Mouse (Mus musculus) embryonic facial prominence, embryonic 14.5 days (tissue): ENCODE data around the gene Ccdc141. TPM values are rescaled to one million over a fixed set of nuclear protein-coding genes. Genes with fewer than 3 reads are reported as not detected.

ENCODE experiments used
- ATAC-seq: fragments of 200-750 bp; cut with Nextera tagmentation; 2 replicates; pipeline ENCODE4 v1.8.0; 2017; ENCODE audit warnings: low read depth, moderate number of reproducible peaks, moderate TSS enrichment
- DNase-seq: peaks from one replicate; pipeline ENCODE4 v3.0.0-alpha.2; 2015; ENCODE audit warnings: low spot score
- H3K27ac ChIP-seq: fragments of 300-500 bp; sonication (generic); replicated peaks from 2 replicates; pipeline ENCODE4 v1.5.1; 2014; ENCODE audit warnings: low read depth, mild to moderate bottlenecking, low read length, moderate library complexity
- H3K27me3 ChIP-seq: fragments of 300-500 bp; sonication (generic); replicated peaks from 2 replicates; pipeline ENCODE4 v1.6.1; 2014; ENCODE audit warnings: low read length; ENCODE audit not compliant: control insufficient read depth, insufficient read depth
- H3K36me3 ChIP-seq: fragments of 300-500 bp; sonication (generic); 2 replicates; pipeline ENCODE4 v1.6.1; 2014; ENCODE audit warnings: low read length, mixed read lengths; ENCODE audit not compliant: control insufficient read depth, insufficient read depth
- H3K4me1 ChIP-seq: fragments of 300-500 bp; sonication (generic); 2 replicates; pipeline ENCODE4 v1.6.1; 2014; ENCODE audit warnings: antibody characterized with exemption, low read length; ENCODE audit not compliant: control insufficient read depth, insufficient read depth
- H3K4me2 ChIP-seq: fragments of 300-500 bp; sonication (generic); 2 replicates; pipeline ENCODE4 v1.6.1; 2014; ENCODE audit warnings: low read depth, mild to moderate bottlenecking, low read length, moderate library complexity, mixed read lengths
- H3K4me3 ChIP-seq: fragments of 300-500 bp; sonication (generic); 2 replicates; pipeline ENCODE4 v1.5.1; 2014; ENCODE audit warnings: low read depth, mild to moderate bottlenecking, low read length
- H3K9ac ChIP-seq: fragments of 300-500 bp; sonication (generic); 2 replicates; pipeline ENCODE4 v1.6.1; 2014; ENCODE audit warnings: low read depth, mild to moderate bottlenecking, low read length, moderate library complexity, mixed read lengths
- H3K9me3 ChIP-seq: fragments of 300-500 bp; sonication (generic); 2 replicates; pipeline ENCODE4 v1.6.1; 2016; ENCODE audit warnings: low read length; ENCODE audit not compliant: control insufficient read depth
- WGBS: fragments of 180-500 bp; shearing (Covaris S2); extraction: QIAGEN DNeasy Blood & Tissue Kit; methylation state at CpG from one replicate; pipeline ENCODE4 v1.1.7; 2014; 5-methylcytosine and 5-hydroxymethylcytosine counted together
- polyA plus RNA-seq: library from polyadenylated mRNA; unstranded; fragments of >200 nt; fragmentation: Nextera tagmentation; extraction: Ambion mirVana; gene quantifications from 2 replicates; pipeline ENCODE4 v1.2.1, GENCODE M21; 2014

The Ccdc141 gene
- polyA plus RNA-seq, 1 experiment from 2014 or later = 26.4 TPM

- 90% methylated on average over 6 of the region's 6 CpGs for whole genome bisulfite sequencing
- no peak overlapping the region for H3K9ac ChIP-seq
- H3K9me3 ChIP-seq = no peaks in the 10 kb centered on the region
- H3K4me2 ChIP-seq = no peak overlapping the region
- H3K36me3 ChIP-seq = no peaks in the 10 kb centered on the region
- H3K27me3 ChIP-seq = no peaks in the 10 kb centered on the region
- no peaks in the 10 kb centered on the region for H3K4me1 ChIP-seq
- ATAC-seq (no peak), DNase-seq (no peak)
- no peak overlapping the region for H3K27ac ChIP-seq
- no peak overlapping the region for H3K4me3 ChIP-seq
These were observed 31.6 kb downstream of the Ccdc141 start for GRCm38 (mm10) chr2:77138879-77139278.

- WGBS = 49% methylated on average over 1 of the region's 1 CpGs
- no peak for ATAC-seq
These were observed 35.5 kb downstream of the Ccdc141 start for GRCm38 (mm10) chr2:77134906-77135305.

GRCm38 (mm10) chr2:77133407-77133806 lies 37.0 kb downstream of the Ccdc141 start:
- no peak for ATAC-seq
- no peak overlapping the region for H3K9ac ChIP-seq
- no peaks in the 10 kb centered on the region for H3K4me1 ChIP-seq
- no peak overlapping the region for H3K4me2 ChIP-seq
- no peaks in the 10 kb centered on the region for H3K27me3 ChIP-seq
- H3K9me3 ChIP-seq = no peaks in the 10 kb centered on the region
- no peak overlapping the region for H3K27ac ChIP-seq
- H3K36me3 ChIP-seq = no peaks in the 10 kb centered on the region
- 94% methylated on average over 1 of the region's 1 CpGs for WGBS
- no peak for DNase-seq
- no peak overlapping the region for H3K4me3 ChIP-seq

More at GRCm38 (mm10) chr2:77134906-77135305, 35.5 kb downstream of the Ccdc141 start:
- H3K9me3 ChIP-seq = no peaks in the 10 kb centered on the region
- DNase-seq = no peak
- no peaks in the 10 kb centered on the region for H3K36me3 ChIP-seq
- no peak overlapping the region for H3K27ac ChIP-seq
- no peaks in the 10 kb centered on the region for H3K27me3 ChIP-seq
- H3K9ac ChIP-seq = no peak overlapping the region
- no peak overlapping the region for H3K4me2 ChIP-seq
- H3K4me3 ChIP-seq = no peak overlapping the region
- no peaks in the 10 kb centered on the region for H3K4me1 ChIP-seq

- WGBS = 79% methylated on average over 1 of the region's 1 CpGs
- no peak overlapping the region for H3K4me3 ChIP-seq
- H3K27me3 ChIP-seq = no peaks in the 10 kb centered on the region
- H3K27ac ChIP-seq = no peak overlapping the region
- DNase-seq (peak; percentile 86), ATAC-seq (peak; percentile 86; the same call in 1 of the 2 replicates)
- H3K9me3 ChIP-seq = no peaks in the 10 kb centered on the region
- no peaks in the 10 kb centered on the region for H3K36me3 ChIP-seq
- H3K4me2 ChIP-seq = no peak overlapping the region
- no peaks in the 10 kb centered on the region for H3K4me1 ChIP-seq
- no peak overlapping the region for H3K9ac ChIP-seq
These were observed 43.5 kb downstream of the Ccdc141 start for GRCm38 (mm10) chr2:77126939-77127338.

- no peak for DNase-seq
These were observed 52.3 kb downstream of the Ccdc141 start for GRCm38 (mm10) chr2:77118102-77118501.

GRCm38 (mm10) chr2:77114335-77114734 lies 56.1 kb downstream of the Ccdc141 start:
- Histone ChIP-seq H3K27ac (no peak overlapping the region), H3K36me3 (no peaks in the 10 kb centered on the region), H3K27me3 (no peaks in the 10 kb centered on the region), H3K4me3 (no peak overlapping the region), H3K4me1 (no peaks in the 10 kb centered on the region), H3K9me3 (no peaks in the 10 kb centered on the region), H3K9ac (no peak overlapping the region), H3K4me2 (no peak overlapping the region)
- WGBS = 37% methylated on average over 2 of the region's 2 CpGs
- no peak for ATAC-seq
- DNase-seq = peak; percentile 26

More at GRCm38 (mm10) chr2:77118102-77118501, 52.3 kb downstream of the Ccdc141 start:
- no peaks in the 10 kb centered on the region for H3K9me3 ChIP-seq
- 69% methylated on average over 6 of the region's 6 CpGs for WGBS
- H3K4me1 ChIP-seq = no peaks in the 10 kb centered on the region
- no peak for ATAC-seq
- H3K9ac ChIP-seq = no peak overlapping the region
- H3K36me3 ChIP-seq = no peaks in the 10 kb centered on the region
- H3K4me3 ChIP-seq = no peak overlapping the region
- no peak overlapping the region for H3K4me2 ChIP-seq
- H3K27me3 ChIP-seq = no peaks in the 10 kb centered on the region
- no peak overlapping the region for H3K27ac ChIP-seq

- ATAC-seq = no peak
- Histone ChIP-seq H3K4me3 (no peak overlapping the region), H3K9me3 (no peaks in the 10 kb centered on the region), H3K4me1 (no peaks in the 10 kb centered on the region), H3K27ac (no peak overlapping the region), H3K4me2 (no peak overlapping the region), H3K36me3 (no peaks in the 10 kb centered on the region), H3K9ac (no peak overlapping the region), H3K27me3 (no peaks in the 10 kb centered on the region)
- 79% methylated on average over 8 of the region's 8 CpGs for WGBS
- DNase-seq = no peak
These were observed 56.6 kb downstream of the Ccdc141 start for GRCm38 (mm10) chr2:77113867-77114266.

- H3K27ac ChIP-seq = no peak overlapping the region
- H3K4me2 ChIP-seq = no peak overlapping the region
- no peaks in the 10 kb centered on the region for H3K9me3 ChIP-seq
- 85% methylated on average over 5 of the region's 5 CpGs for WGBS
- no peaks in the 10 kb centered on the region for H3K27me3 ChIP-seq
- ATAC-seq (no peak), DNase-seq (no peak)
- H3K4me1 ChIP-seq = no peaks in the 10 kb centered on the region
- no peak overlapping the region for H3K4me3 ChIP-seq
- H3K9ac ChIP-seq = no peak overlapping the region
- H3K36me3 ChIP-seq = no peaks in the 10 kb centered on the region
These were observed 57.4 kb downstream of the Ccdc141 start for GRCm38 (mm10) chr2:77113026-77113425.

GRCm38 (mm10) chr2:77111095-77111494 lies 59.3 kb downstream of the Ccdc141 start:
- Histone ChIP-seq H3K4me3 (no peak overlapping the region), H3K9me3 (no peaks in the 10 kb centered on the region), H3K27ac (no peak overlapping the region), H3K36me3 (no peaks in the 10 kb centered on the region), H3K4me2 (no peak overlapping the region), H3K9ac (no peak overlapping the region), H3K27me3 (no peaks in the 10 kb centered on the region), H3K4me1 (no peaks in the 10 kb centered on the region)
- WGBS = 80% methylated on average over 2 of the region's 2 CpGs
- DNase-seq (peak; percentile 19), ATAC-seq (no peak)
